Mouse (Mus musculus): ENCODE results near the gene Plek2. TPM values are rescaled to one million over a fixed set of nuclear protein-coding genes. Genes with fewer than 3 reads are reported as not detected.

Plek2 gene
- 24.3 and 24.9 TPM in 2 replicates for polyA plus RNA-seq (2015; fragmentation: Nextera tagmentation; extraction: Ambion mirVana)

GRCm38 (mm10) chr12:78906707-78907162, at the start of gene Plek2:
TSS of gene Plek2 (minus strand) at chr12:78906964.
- WGBS: 2% methylated on average over 38 of the region's 38 CpGs
- H3K4me1 ChIP-seq (replicated peaks): peaks cover 8% of the 10 kb centered on the region
- H3K4me2 ChIP-seq (replicated peaks): peak within 1 kb of the TSS; percentile 91
- H3K9me3 ChIP-seq: no peaks in the 10 kb centered on the region
- peak within 1 kb of the TSS; percentile 56 for H3K9ac ChIP-seq
- 0 out of 2 replicates have a peak, but pooled peaks cover 2% of the 10 kb centered on the region for H3K27me3 ChIP-seq (replicated peaks)
- no peaks in the 10 kb centered on the region for H3K36me3 ChIP-seq
- H3K4me3 ChIP-seq (replicated peaks): peak within 1 kb of the TSS; percentile 48
- ATAC-seq: peak; percentile 78
- no peak within 1 kb of the TSS for H3K27ac ChIP-seq

DNA sequence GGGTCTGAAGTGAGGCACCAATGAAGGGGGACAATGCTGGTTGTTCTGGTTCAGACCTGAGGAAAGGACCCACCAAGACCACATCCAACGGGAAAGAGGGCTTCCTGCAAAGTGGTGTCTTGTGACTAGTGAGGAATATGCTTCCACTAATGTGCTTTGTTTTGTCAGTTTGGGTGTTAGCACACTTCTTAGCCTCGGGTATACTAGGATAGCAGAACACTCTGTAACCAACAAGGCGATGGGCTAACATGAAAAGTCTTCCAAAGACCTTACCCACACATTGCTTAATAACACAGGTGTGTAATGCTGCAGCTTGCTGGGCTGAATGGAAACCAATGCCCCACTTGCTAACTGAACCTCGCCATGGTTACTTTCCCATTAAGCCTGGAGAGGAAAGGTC, 49.6 kb upstream of the Plek2 start:
- H3K9ac ChIP-seq: no peak overlapping the region
- 82% methylated on average over 4 of the region's 4 CpGs for WGBS

DNA sequence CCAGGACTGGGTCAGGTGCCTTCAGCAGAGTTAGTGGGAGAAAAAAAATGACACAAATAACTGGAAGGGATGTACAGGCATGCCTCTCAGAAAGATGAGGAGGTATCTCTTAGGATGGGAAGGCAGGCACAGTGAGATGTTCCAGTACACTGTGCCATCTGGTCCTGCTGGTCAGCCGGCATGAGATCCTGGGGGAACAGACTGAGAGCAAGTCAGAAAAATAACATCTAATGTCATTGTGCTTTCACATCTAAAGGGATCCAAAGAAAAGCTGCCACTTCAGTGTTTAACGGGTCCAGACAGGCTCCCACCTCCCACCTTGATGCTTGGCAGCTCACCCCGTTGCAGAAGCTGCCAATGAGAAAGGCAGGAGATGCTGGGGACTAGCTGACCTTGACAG, 45.7 kb upstream of the Plek2 start:
- no peaks in the 10 kb centered on the region for H3K27me3 ChIP-seq (replicated peaks)
- 56% methylated on average over 3 of the region's 3 CpGs for WGBS

More for the DNA sequence above, 49.6 kb upstream of the Plek2 start:
- Histone ChIP-seq H3K27me3 (replicated peaks) (no peaks in the 10 kb centered on the region), H3K9me3 (no peaks in the 10 kb centered on the region; the same call in 1 of the 2 replicates), H3K4me1 (replicated peaks) (no peaks in the 10 kb centered on the region), H3K4me3 (replicated peaks) (no peak overlapping the region), H3K36me3 (no peaks in the 10 kb centered on the region), H3K27ac (no peak overlapping the region), H3K4me2 (replicated peaks) (no peak overlapping the region)
- ATAC-seq: no peak

DNA sequence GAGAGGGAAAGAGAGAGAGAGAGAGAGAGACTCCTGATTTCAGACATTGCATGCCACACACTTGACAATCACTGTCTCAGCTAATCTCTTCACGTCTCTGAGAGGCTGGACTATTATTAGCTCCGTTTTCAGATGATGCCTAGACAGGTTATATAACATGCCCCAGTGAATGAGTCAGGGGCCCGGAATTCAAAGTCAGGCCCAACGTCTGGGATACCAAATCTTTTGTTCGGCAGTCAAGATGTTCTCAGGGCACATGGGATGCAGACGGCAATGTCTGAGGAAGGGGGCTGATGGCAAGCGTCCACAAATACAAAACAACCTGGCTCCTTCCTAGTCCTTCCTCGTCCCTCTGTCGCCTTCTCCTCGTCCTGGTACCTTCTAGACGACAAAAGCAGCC, 45.3 kb upstream of the Plek2 start:
- WGBS: 67% methylated on average over 11 of the region's 11 CpGs
- no peaks in the 10 kb centered on the region for H3K36me3 ChIP-seq

More for the DNA sequence above, 45.7 kb upstream of the Plek2 start:
- Histone ChIP-seq H3K4me2 (replicated peaks) (no peak overlapping the region), H3K9ac (no peak overlapping the region), H3K4me1 (replicated peaks) (no peaks in the 10 kb centered on the region), H3K27ac (no peak overlapping the region), H3K9me3 (no peaks in the 10 kb centered on the region; the same call in 1 of the 2 replicates), H3K4me3 (replicated peaks) (no peak overlapping the region), H3K36me3 (no peaks in the 10 kb centered on the region)
- ATAC-seq: no peak

DNA sequence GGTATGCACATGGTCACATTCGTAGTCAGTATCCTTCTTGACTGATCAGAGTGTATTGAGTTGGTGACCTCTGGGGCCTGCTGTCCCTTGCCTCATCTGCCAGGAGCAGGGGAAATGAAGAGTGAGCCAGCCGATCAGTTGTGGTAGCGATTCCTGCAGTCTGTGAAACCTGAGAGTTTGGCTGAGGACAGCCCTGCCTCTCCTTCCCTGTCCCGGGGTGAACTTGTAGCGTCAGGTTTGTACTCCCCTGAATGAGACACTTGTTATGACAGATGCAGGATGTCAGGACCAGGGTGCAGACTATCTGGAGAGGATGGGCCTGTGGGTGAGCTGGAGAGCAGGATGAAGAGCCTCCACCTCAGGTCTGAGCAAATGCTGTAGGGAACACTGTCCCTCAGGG, 40.9 kb upstream of the Plek2 start:
- H3K27ac ChIP-seq: no peak overlapping the region
- H3K4me2 ChIP-seq (replicated peaks): no peak overlapping the region
- H3K4me3 ChIP-seq (replicated peaks): no peak overlapping the region
- H3K9ac ChIP-seq: no peak overlapping the region
- WGBS: 49% methylated on average over 5 of the region's 5 CpGs
- no peaks in the 10 kb centered on the region for H3K27me3 ChIP-seq (replicated peaks)
- no peaks in the 10 kb centered on the region for H3K36me3 ChIP-seq
- ATAC-seq: no peak
- H3K9me3 ChIP-seq: no peaks in the 10 kb centered on the region
- no peaks in the 10 kb centered on the region for H3K4me1 ChIP-seq (replicated peaks)

More for the DNA sequence above, 45.3 kb upstream of the Plek2 start:
- H3K4me3 ChIP-seq (replicated peaks): no peak overlapping the region
- H3K9me3 ChIP-seq: no peaks in the 10 kb centered on the region; the same call in 1 of the 2 replicates
- H3K27ac ChIP-seq: no peak overlapping the region
- H3K9ac ChIP-seq: no peak overlapping the region
- H3K4me1 ChIP-seq (replicated peaks): no peaks in the 10 kb centered on the region
- no peaks in the 10 kb centered on the region for H3K27me3 ChIP-seq (replicated peaks)
- no peak overlapping the region for H3K4me2 ChIP-seq (replicated peaks)
- no peak for ATAC-seq

GRCm38 (mm10) chr12:78947161-78947560, 40.4 kb upstream of the Plek2 start:
- no peaks in the 10 kb centered on the region for H3K27me3 ChIP-seq (replicated peaks)
- WGBS: 81% methylated on average over 6 of the region's 6 CpGs
- H3K4me3 ChIP-seq (replicated peaks): no peak overlapping the region
- no peak overlapping the region for H3K27ac ChIP-seq
- no peaks in the 10 kb centered on the region for H3K36me3 ChIP-seq
- no peaks in the 10 kb centered on the region for H3K9me3 ChIP-seq
- no peak overlapping the region for H3K9ac ChIP-seq
- no peaks in the 10 kb centered on the region for H3K4me1 ChIP-seq (replicated peaks)
- H3K4me2 ChIP-seq (replicated peaks): no peak overlapping the region
- no peak for ATAC-seq

- H3K4me2 ChIP-seq (replicated peaks): no peak overlapping the region
- no peaks in the 10 kb centered on the region for H3K36me3 ChIP-seq
- WGBS: 82% methylated on average over 6 of the region's 6 CpGs
- H3K4me3 ChIP-seq (replicated peaks): no peak overlapping the region
- no peak for ATAC-seq
- no peak overlapping the region for H3K9ac ChIP-seq
- no peaks in the 10 kb centered on the region for H3K4me1 ChIP-seq (replicated peaks)
- H3K27ac ChIP-seq: no peak overlapping the region
- H3K27me3 ChIP-seq (replicated peaks): no peaks in the 10 kb centered on the region
- no peaks in the 10 kb centered on the region for H3K9me3 ChIP-seq
These were observed 36.2 kb upstream of the Plek2 start for GRCm38 (mm10) chr12:78942931-78943330.

- no peaks in the 10 kb centered on the region for H3K9me3 ChIP-seq
- H3K27me3 ChIP-seq (replicated peaks): no peaks in the 10 kb centered on the region
- H3K4me1 ChIP-seq (replicated peaks): no peaks in the 10 kb centered on the region
- H3K9ac ChIP-seq: no peak overlapping the region
- WGBS: 78% methylated on average over 5 of the region's 5 CpGs
- no peak overlapping the region for H3K27ac ChIP-seq
- H3K4me3 ChIP-seq (replicated peaks): no peak overlapping the region
- no peak for ATAC-seq
- no peak overlapping the region for H3K4me2 ChIP-seq (replicated peaks)
- H3K36me3 ChIP-seq: no peaks in the 10 kb centered on the region
These were observed 33.3 kb upstream of the Plek2 start for GRCm38 (mm10) chr12:78940081-78940480.

GRCm38 (mm10) chr12:78939393-78940037, 32.8 kb upstream of the Plek2 start:
- ATAC-seq: peak; percentile 77
- no peaks in the 10 kb centered on the region for H3K9me3 ChIP-seq
- no peaks in the 10 kb centered on the region for H3K36me3 ChIP-seq
- no peak overlapping the region for H3K4me3 ChIP-seq (replicated peaks)
- H3K4me1 ChIP-seq (replicated peaks): no peaks in the 10 kb centered on the region
- H3K27ac ChIP-seq: no peak overlapping the region
- no peak overlapping the region for H3K4me2 ChIP-seq (replicated peaks)
- no peaks in the 10 kb centered on the region for H3K27me3 ChIP-seq (replicated peaks)
- H3K9ac ChIP-seq: no peak overlapping the region
- WGBS: 54% methylated on average over 7 of the region's 7 CpGs

DNA sequence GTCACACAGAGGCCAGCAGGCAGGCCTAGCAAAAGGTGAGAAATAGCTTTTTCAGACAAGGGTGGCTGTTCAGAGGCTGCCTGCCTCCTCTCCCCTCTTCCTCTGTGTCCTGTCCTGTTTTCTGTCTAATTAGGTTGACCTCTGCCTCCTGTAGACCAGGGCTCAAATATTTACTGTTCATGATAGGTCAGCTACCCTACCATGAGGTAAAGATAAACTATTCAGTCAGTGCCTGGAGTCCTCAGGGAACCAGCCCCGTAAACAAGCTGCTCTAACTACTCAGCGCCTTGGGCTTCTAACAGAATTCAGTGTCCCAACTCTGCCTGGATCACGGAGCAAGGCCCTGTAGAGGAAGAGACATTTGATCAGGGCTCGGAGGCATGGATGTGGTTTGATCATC, 29.7 kb upstream of the Plek2 start:
- H3K27me3 ChIP-seq (replicated peaks): no peaks in the 10 kb centered on the region
- H3K36me3 ChIP-seq: no peaks in the 10 kb centered on the region
- no peak for ATAC-seq
- no peak overlapping the region for H3K4me3 ChIP-seq (replicated peaks)
- no peak overlapping the region for H3K9ac ChIP-seq
- no peak overlapping the region for H3K27ac ChIP-seq
- no peaks in the 10 kb centered on the region for H3K4me1 ChIP-seq (replicated peaks)
- H3K9me3 ChIP-seq: no peaks in the 10 kb centered on the region
- 28% methylated on average over 4 of the region's 4 CpGs for WGBS
- H3K4me2 ChIP-seq (replicated peaks): no peak overlapping the region

DNA sequence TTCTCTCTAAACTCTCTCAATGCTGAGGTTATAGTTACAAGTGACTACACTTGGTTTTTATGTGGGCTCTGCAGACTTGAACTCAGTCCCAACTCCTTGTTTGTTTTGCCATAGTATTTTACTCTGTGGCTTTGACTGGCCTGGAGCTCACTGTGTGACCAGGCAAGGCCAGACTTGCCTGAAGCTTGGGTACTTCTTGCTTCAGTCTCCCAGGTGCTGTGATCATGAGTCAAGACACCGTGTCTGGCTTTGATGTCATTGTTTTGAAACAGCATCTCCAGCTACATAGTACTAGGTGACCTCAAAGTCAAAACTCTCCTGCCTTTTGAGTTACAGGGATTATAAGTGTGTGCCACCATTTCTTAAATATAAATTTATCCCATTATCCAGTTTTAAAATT, 23.1 kb upstream of the Plek2 start:
- WGBS: 83% methylated on average over 1 of the region's 1 CpGs
- ATAC-seq: no peak
- no peaks in the 10 kb centered on the region for H3K27me3 ChIP-seq (replicated peaks)
- H3K4me2 ChIP-seq (replicated peaks): no peak overlapping the region
- H3K9ac ChIP-seq: no peak overlapping the region
- H3K9me3 ChIP-seq: no peaks in the 10 kb centered on the region
- H3K4me3 ChIP-seq (replicated peaks): no peak overlapping the region
- H3K27ac ChIP-seq: no peak overlapping the region
- no peaks in the 10 kb centered on the region for H3K4me1 ChIP-seq (replicated peaks)
- H3K36me3 ChIP-seq: no peaks in the 10 kb centered on the region

DNA sequence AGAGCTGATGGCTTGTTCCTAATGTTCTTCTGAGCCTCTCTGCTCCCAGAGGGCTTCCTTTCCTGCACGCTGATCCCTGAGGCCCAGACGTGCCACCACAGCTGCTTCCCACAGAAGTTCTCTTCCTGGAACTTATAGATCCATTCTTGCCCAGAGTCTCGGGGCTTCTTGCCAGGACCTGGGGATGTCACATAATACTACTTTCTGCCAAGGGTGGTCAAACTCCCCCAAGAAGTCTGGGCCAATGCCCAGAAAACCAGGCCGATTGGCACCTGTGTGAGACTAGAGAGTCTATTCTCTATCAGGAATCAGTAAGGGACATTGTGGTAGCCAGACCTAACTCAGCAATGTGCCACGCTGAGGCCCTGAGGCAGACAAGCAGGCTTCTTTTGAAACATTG, 20.5 kb upstream of the Plek2 start:
- no peak overlapping the region for H3K27ac ChIP-seq
- H3K27me3 ChIP-seq (replicated peaks): no peaks in the 10 kb centered on the region
- 77% methylated on average over 5 of the region's 5 CpGs for WGBS
- H3K4me2 ChIP-seq (replicated peaks): no peak overlapping the region
- no peaks in the 10 kb centered on the region for H3K36me3 ChIP-seq
- ATAC-seq: no peak
- no peaks in the 10 kb centered on the region for H3K9me3 ChIP-seq
- no peaks in the 10 kb centered on the region for H3K4me1 ChIP-seq (replicated peaks)
- no peak overlapping the region for H3K4me3 ChIP-seq (replicated peaks)
- no peak overlapping the region for H3K9ac ChIP-seq

GRCm38 (mm10) chr12:78923539-78924189, 16.9 kb upstream of the Plek2 start:
- H3K27me3 ChIP-seq (replicated peaks): no peaks in the 10 kb centered on the region
- ATAC-seq: no peak
- H3K4me1 ChIP-seq (replicated peaks): no peaks in the 10 kb centered on the region
- H3K36me3 ChIP-seq: no peaks in the 10 kb centered on the region
- H3K4me2 ChIP-seq (replicated peaks): no peak overlapping the region
- H3K27ac ChIP-seq: no peak overlapping the region
- WGBS: 71% methylated on average over 7 of the region's 7 CpGs
- H3K9ac ChIP-seq: no peak overlapping the region
- H3K4me3 ChIP-seq (replicated peaks): no peak overlapping the region
- no peaks in the 10 kb centered on the region for H3K9me3 ChIP-seq

Measured in intestine, embryonic 15.5 days (tissue).